Mouse (Mus musculus) lung, adult 2 months (tissue): ENCODE data around the gene Cog5.

Experiments used
- CTCF ChIP-seq: fragments of 200-500 bp; IDR thresholded peaks from 2 replicates; pipeline ENCODE4 v1.5.1; 2011; ENCODE audit warnings: mild to moderate bottlenecking, low read length, control low read depth; ENCODE audit not compliant: insufficient read depth
- POLR2A ChIP-seq: fragments of 200-500 bp; IDR thresholded peaks from 2 replicates; pipeline ENCODE4 v1.6.1; 2011; ENCODE audit warnings: low read depth, mild to moderate bottlenecking, control low read depth, low read length, borderline replicate concordance; ENCODE audit errors: extremely low read depth

- TF ChIP-seq POLR2A, result no peak
- TF ChIP-seq CTCF, result no peak
Observed at GRCm38 (mm10) chr12:31703904-31704303, 49.2 kb downstream of the Cog5 start.
